Mouse (Mus musculus): ENCODE data around the gene Prss43. TPM values are rescaled to one million over a fixed set of nuclear protein-coding genes. Genes with fewer than 3 reads are reported as not detected.

The Prss43 gene
- polyA plus RNA-seq (2012; ENCODE audit: insufficient read depth, low replicate concordance), result not detected in 2 replicates

DNA sequence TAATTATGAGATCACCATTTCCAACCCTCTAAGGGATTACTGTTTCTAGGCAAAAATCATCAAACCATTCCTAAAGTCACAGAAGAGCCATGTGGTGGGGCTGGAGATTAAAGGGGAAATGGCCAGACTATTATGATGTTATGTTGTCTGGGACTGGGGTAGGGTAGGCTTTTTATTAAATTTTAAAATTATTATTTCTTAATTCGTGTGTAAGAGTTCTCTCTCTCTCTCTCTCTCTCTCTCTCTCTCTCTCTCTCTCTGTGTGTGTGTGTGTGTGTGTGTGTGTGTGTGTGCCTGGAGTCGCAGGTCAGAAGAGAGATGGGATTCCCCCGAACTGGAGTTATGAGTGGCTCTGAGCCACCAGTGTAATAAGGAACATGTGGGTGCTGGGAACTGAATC lies at the start of gene Prss43:
Gene Prss43, plus strand, starts transcription at position 301 of the 400 bp plus-strand sequence.
- no peaks in the 10 kb centered on the region for H3K36me3 ChIP-seq (replicated peaks; ENCODE audit: low read length)
- H3K4me3 ChIP-seq (replicated peaks), result no peak within 1 kb of the TSS
- peaks cover 13% of the 10 kb centered on the region for H3K4me1 ChIP-seq
- peaks cover 4% of the 10 kb centered on the region for H3K9me3 ChIP-seq
- TF ChIP-seq GATA1 (IDR thresholded peaks at IDR 0.05; ENCODE audit: borderline replicate concordance, low read length), result no peak
- no peak for TF ChIP-seq FLI1 (IDR thresholded peaks at IDR 0.05; ENCODE audit: low read length)
- peaks cover 75% of the 10 kb centered on the region for H3K27me3 ChIP-seq (replicated peaks)

DNA sequence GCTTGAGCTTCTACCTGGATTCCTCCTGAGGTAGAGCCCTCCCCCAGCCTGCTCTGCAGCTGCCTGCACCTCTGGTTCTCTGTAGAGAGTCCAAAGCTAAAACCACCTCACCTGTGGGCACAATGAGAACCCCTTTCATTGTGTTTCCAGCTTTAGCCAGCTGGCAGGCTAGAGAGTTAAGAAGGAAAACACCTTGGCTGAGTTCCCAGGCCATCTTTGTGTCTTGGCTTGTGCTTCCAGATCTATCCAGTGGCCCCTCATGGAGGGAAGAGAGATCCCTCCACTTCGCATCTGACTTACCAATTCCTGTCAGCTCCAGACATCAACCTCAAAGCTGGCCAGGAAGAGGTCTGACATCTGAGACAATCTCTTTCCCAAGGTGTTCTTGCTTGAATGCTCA lies 48.4 kb upstream of the Prss43 start:
- Histone ChIP-seq H3K27me3 (replicated peaks) (peaks cover 76% of the 10 kb centered on the region), H3K4me1 (peaks cover 20% of the 10 kb centered on the region), H3K9me3 (no peaks in the 10 kb centered on the region), H3K36me3 (replicated peaks; ENCODE audit: low read length) (no peaks in the 10 kb centered on the region), H3K4me3 (replicated peaks) (no peak overlapping the region)
- TF ChIP-seq GATA1 (IDR thresholded peaks at IDR 0.05; ENCODE audit: borderline replicate concordance, low read length) (no peak), FLI1 (IDR thresholded peaks at IDR 0.05; ENCODE audit: low read length) (no peak)

DNA sequence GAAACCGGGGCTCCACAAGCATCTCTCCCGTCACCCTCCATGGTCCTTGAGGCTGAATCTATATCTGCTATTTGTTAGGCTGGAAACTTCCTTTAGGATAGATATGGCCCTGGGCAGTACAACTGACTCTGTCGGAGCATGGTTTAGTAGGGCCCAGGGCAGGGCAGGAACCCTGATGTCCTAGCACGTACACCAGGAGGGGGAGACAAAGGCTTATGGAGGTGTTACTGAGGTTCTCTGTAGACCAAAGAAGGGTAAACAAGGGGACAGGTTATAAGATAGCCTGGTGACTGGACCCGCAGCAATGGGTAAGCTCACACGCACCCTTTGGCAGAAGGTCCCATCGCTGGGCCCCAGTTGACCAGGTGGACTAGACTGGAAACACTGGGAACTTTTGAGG lies 47.9 kb upstream of the Prss43 start:
- no peaks in the 10 kb centered on the region for H3K36me3 ChIP-seq (replicated peaks; ENCODE audit: low read length)
- peaks cover 75% of the 10 kb centered on the region for H3K27me3 ChIP-seq (replicated peaks)
- no peak for TF ChIP-seq FLI1 (IDR thresholded peaks at IDR 0.05; ENCODE audit: low read length)
- no peak for TF ChIP-seq GATA1 (IDR thresholded peaks at IDR 0.05; ENCODE audit: borderline replicate concordance, low read length)
- peaks cover 20% of the 10 kb centered on the region for H3K4me1 ChIP-seq
- H3K4me3 ChIP-seq (replicated peaks), result no peak overlapping the region
- H3K9me3 ChIP-seq, result no peaks in the 10 kb centered on the region

DNA sequence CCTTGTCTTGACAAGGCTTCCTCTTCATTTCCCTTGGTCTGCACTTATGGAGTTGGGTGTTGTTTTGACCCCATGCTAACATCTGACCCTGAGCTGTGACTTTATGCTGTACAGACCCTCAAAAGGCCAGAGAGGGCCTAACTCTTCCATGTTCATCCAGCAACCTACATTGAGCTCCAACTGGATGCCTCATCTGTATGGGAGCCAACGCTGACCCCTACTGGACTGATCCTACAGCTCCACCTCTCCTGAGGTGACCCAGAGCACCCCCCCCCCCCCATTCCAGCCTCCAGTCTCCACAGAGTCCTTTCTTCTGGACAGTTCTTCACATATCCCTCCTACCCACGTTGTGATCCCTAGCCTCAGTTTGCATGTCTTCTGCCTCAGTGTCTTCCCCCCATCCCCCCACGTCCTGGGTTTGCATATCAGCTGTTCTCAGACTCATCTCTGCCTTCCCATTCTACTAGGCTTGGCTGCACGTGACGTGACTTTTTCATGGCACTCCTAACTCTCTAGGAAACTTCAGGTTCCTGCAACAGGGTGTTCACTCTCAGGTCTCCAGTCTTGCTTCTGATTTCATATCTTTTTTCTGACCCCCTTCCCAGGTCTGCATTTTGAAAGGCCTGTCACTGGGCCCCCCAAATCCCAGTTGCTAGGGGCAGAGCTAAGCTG lies 47.1 kb upstream of the Prss43 start:
- H3K27me3 ChIP-seq (replicated peaks), result peaks cover 70% of the 10 kb centered on the region
- no peaks in the 10 kb centered on the region for H3K36me3 ChIP-seq (replicated peaks; ENCODE audit: low read length)
- no peak for TF ChIP-seq FLI1 (IDR thresholded peaks at IDR 0.05; ENCODE audit: low read length)
- no peak for TF ChIP-seq GATA1 (IDR thresholded peaks at IDR 0.05; ENCODE audit: borderline replicate concordance, low read length)
- peaks cover 20% of the 10 kb centered on the region for H3K4me1 ChIP-seq
- no peaks in the 10 kb centered on the region for H3K9me3 ChIP-seq
- no peak overlapping the region for H3K4me3 ChIP-seq (replicated peaks)

DNA sequence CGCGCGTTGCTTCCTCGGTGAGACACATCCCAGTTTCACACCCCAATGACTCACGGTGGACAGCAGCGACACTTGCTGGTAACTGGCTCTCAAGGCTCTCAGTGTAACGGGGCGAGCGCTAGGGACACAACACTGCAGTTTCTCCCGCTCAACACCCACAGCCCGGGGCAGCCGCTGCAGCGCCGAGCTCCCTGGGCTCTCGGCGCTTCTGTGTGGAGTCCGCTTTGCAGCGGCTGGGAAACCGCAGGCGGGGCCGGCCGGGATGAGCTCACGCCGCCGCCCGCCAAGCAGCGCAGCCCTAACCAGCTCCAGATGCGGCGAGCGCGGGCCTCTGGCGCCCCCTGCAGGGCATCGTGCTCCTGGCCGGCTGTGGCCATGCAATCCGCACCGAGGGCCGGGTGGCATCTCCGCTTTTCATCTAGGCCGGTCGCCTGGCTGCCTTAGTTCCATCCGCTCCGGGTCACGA lies 45.2 kb upstream of the Prss43 start:
- peak overlapping the region; percentile 92 for H3K4me3 ChIP-seq (replicated peaks)
- H3K36me3 ChIP-seq (replicated peaks; ENCODE audit: low read length), result no peaks in the 10 kb centered on the region
- H3K27me3 ChIP-seq (replicated peaks), result peaks cover 53% of the 10 kb centered on the region
- TF ChIP-seq GATA1 (IDR thresholded peaks at IDR 0.05; ENCODE audit: borderline replicate concordance, low read length), result no peak
- TF ChIP-seq FLI1 (IDR thresholded peaks at IDR 0.05; ENCODE audit: low read length), result no peak
- H3K4me1 ChIP-seq, result peaks cover 24% of the 10 kb centered on the region
- 0 out of 2 replicates have a peak, but pooled peaks cover 5% of the 10 kb centered on the region for H3K9me3 ChIP-seq

DNA sequence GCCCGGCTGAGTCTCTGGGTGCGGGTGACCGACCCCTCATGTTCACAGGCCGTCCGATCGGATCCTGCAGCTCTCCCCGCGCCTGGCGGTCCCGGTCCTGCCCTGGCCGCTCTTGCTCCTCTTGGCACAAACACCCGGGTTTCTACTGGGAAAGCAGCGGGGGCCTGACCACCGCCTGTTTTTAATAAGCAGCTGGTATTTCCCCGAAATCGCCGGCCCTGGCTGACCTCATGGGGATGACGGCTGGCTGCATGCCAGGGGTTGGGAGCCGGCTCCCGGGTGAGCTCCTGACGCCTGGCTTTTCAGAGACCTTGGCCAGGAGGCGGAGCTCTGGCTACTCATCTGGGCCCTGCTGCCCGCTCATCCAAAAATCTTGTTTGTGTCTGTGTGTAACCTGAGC lies 44.8 kb upstream of the Prss43 start:
- Histone ChIP-seq H3K36me3 (replicated peaks; ENCODE audit: low read length) (no peaks in the 10 kb centered on the region), H3K27me3 (replicated peaks) (peaks cover 51% of the 10 kb centered on the region), H3K4me1 (peaks cover 24% of the 10 kb centered on the region), H3K9me3 (0 out of 2 replicates have a peak, but pooled peaks cover 5% of the 10 kb centered on the region), H3K4me3 (replicated peaks) (peak overlapping the region; percentile 92)
- TF ChIP-seq GATA1 (IDR thresholded peaks at IDR 0.05; ENCODE audit: borderline replicate concordance, low read length), result no peak

DNA sequence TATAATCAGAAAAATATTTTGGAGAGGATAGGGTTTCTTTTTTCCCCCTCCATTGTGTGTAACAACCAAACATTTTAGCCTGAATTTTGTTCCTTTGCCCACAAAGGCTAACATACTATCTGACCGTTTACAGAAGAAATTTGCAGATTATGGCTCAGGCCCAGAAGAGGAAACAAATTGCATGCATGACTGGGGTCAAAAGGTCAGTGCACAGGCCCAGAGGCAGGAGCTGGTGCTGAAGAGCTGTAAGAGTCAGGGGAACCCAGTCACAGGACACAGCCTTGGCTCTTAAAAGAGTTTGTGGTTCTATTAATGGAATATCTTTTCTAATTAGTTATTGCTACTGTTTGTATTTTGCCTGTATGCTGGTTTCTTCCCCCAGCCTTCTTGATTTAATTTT lies 42.9 kb upstream of the Prss43 start:
- Histone ChIP-seq H3K4me1 (peaks cover 24% of the 10 kb centered on the region), H3K27me3 (replicated peaks) (peaks cover 34% of the 10 kb centered on the region), H3K9me3 (peaks cover 17% of the 10 kb centered on the region; the same call in 1 of the 2 replicates), H3K4me3 (replicated peaks) (no peak overlapping the region), H3K36me3 (replicated peaks; ENCODE audit: low read length) (no peaks in the 10 kb centered on the region)
- no peak for TF ChIP-seq GATA1 (IDR thresholded peaks at IDR 0.05; ENCODE audit: borderline replicate concordance, low read length)
- no peak for TF ChIP-seq FLI1 (IDR thresholded peaks at IDR 0.05; ENCODE audit: low read length)

DNA sequence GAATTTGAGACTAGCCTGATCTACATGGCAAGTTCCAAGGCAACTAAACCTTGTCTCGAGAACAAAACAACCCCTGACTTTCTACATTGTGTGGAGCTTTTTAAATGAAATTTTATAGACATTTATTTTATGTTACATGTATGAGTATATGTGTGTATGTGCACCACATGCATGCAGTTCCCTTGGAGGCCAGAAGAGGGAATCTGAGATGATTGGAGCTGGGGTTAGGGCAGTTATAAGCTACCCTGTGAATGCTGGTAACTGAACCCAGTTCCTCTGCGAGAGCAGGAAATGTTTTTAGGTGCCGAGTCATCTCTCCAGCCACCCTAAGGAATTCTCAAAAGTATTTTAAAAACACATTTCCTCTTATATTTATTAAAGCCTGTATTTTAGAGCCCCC lies 38.3 kb upstream of the Prss43 start:
- Histone ChIP-seq H3K4me3 (replicated peaks) (no peak overlapping the region), H3K9me3 (peaks cover 24% of the 10 kb centered on the region; the same call in 1 of the 2 replicates), H3K4me1 (peaks cover 10% of the 10 kb centered on the region; the same call in 1 of the 2 replicates), H3K27me3 (replicated peaks) (peaks cover 5% of the 10 kb centered on the region), H3K36me3 (replicated peaks; ENCODE audit: low read length) (no peaks in the 10 kb centered on the region)
- TF ChIP-seq GATA1 (IDR thresholded peaks at IDR 0.05; ENCODE audit: borderline replicate concordance, low read length) (no peak), FLI1 (IDR thresholded peaks at IDR 0.05; ENCODE audit: low read length) (no peak)

DNA sequence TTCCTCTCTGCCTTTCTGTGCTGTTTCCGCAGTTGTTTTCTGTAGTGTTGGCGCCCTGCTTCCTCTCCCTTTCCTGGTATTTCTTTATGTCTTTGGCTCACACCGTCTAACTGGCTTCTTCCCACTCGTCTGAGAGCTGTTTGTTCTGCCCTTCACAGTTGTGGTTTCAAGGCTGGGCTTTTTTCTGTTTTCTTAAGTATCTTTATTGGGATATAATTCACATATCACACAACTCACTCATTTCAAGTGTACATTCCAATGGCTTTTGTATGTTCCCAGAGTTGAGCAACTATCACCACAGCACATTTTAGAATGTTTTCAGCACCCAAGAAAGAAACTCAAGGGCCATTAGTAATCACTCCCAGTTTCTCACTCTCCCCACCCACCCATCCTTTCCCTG lies 36.0 kb upstream of the Prss43 start:
- no peaks in the 10 kb centered on the region for H3K36me3 ChIP-seq (replicated peaks; ENCODE audit: low read length)
- H3K9me3 ChIP-seq, result peaks cover 19% of the 10 kb centered on the region; the same call in 1 of the 2 replicates
- H3K4me1 ChIP-seq, result peaks cover 6% of the 10 kb centered on the region; the same call in 1 of the 2 replicates
- TF ChIP-seq GATA1 (IDR thresholded peaks at IDR 0.05; ENCODE audit: borderline replicate concordance, low read length), result no peak
- peaks cover 11% of the 10 kb centered on the region for H3K27me3 ChIP-seq (replicated peaks)
- H3K4me3 ChIP-seq (replicated peaks), result no peak overlapping the region

DNA sequence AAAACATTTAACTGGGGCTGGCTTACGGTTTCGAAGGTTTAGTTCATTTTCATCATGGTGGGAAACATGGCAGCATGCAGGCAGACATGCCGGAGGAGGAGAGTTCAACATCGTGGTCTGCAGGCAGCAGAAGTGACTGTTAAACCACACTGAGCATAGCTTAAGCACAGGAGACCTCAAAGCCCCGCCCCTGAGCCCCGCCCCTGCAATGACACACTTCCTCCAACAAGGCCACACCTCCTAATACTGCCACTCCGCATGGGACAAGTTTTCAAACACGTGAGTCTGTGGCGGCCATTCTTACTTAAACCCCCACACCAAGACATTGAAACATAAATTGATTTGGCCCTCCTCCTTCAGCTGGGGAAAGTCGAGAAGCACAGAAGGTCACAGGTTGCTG lies 29.5 kb upstream of the Prss43 start:
- no peaks in the 10 kb centered on the region for H3K36me3 ChIP-seq (replicated peaks; ENCODE audit: low read length)
- peaks cover 37% of the 10 kb centered on the region for H3K27me3 ChIP-seq (replicated peaks)
- no peak for TF ChIP-seq FLI1 (IDR thresholded peaks at IDR 0.05; ENCODE audit: low read length)
- H3K9me3 ChIP-seq, result no peaks in the 10 kb centered on the region
- H3K4me3 ChIP-seq (replicated peaks), result no peak overlapping the region
- no peaks in the 10 kb centered on the region for H3K4me1 ChIP-seq

All from megakaryocyte, embryonic 14.5 days (primary cell).